Mouse (Mus musculus) ZHBTc4 (cell line): ENCODE measurements around the gene Hectd4.

Source experiments
- DNase-seq: peaks from one replicate; pipeline ENCODE4 v3.0.0-alpha.2; 2011; ENCODE audit warnings: low read depth, low spot score

Gene Hectd4

DNA sequence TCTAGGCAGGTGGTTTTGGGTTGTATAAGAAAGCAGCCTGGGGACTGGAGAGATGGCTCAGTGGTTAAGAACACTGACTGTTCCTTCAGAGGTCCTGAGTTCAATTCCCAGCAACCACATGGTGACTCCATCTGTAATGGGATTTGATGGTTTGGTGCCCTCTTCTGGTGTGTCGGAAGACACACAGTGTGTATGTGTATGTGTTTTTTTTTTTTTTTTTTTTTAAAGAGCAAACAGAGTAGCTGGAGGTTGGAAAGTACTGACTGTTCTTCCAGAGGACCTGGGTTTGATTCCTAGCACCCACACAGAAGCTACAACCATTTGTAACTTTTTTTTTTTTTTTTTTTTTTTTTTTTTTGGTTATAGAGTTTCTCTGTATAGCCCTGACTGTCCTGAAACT, 12.8 kb downstream of the Hectd4 start:
- DNase-seq = no peak

DNA sequence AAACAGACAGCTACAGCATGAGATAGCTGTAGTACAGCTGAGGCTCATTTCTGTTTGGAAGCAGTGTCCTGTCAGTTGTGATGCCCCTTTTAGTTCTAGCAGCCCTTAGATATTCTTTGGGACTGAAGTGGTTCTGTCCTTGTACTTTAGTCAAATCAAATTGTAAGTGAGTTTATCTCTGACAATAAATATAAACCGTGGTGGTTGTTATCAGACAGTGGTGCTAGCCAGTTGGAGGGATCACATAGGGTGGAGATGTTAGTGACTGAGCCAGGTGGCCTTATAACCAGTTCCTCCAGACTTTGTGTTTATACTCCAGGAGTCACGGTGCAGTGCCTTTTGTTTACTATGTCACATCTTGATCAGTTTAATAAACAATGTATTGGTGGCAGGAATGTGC, 13.7 kb downstream of the Hectd4 start:
- no peak for DNase-seq

DNA sequence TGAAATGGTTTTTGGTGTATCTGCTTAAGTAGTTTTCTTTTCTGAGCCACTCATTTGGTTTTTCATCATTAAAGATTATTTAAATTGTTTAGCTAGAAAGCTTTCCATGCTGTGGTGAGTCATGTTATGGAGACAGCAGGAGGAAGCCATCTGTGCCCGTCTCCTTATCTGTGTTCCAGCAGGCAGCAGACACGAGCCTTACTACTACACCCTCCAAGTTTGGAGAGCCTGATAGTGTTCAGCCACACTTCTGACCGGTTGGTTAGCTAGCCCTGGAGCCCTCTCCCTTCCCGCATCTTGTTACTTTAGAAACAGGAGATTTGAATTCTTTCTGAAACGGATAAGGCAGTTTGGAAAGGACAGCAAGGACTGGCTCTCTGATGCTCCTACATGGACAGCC, 16.2 kb downstream of the Hectd4 start:
- DNase-seq = no peak

DNA sequence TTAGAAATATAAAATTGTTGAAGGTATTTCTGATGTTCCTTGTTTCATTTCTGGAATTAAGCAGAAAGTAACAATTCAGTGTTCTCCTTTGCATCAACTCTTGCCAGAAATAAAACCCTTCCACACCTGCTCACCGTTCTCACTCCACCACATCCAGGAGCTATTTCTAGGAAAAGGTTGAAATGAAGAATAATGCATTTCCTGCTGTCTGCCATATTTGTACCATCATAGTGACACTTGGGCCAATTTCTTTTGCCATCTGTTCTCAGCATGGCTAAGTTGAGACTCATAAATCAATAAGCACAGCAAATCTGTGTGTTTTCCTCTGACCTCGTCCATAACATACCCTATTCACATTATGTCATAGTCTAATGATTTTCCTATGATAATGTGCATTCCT, 18.2 kb downstream of the Hectd4 start:
- no peak for DNase-seq

DNA sequence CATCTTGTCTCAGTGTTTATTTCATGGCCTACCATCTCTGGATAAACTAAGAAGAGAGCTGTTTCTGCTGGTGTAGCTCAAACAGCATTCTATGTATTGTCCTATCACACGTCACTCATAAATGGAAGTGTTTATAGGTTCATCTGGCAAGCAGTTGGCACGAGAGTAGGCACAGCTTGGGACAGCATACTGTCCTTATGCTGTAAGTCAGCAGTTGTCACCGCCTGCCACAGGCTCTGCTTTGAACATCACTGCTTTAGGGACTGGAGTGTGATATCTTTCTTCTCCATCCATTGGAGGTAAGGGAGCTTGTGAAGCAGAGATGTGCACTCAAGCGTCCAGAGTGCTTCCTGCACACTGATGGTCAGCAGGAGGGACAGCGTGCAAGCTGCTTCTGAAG, 19.8 kb downstream of the Hectd4 start:
- no peak for DNase-seq

DNA sequence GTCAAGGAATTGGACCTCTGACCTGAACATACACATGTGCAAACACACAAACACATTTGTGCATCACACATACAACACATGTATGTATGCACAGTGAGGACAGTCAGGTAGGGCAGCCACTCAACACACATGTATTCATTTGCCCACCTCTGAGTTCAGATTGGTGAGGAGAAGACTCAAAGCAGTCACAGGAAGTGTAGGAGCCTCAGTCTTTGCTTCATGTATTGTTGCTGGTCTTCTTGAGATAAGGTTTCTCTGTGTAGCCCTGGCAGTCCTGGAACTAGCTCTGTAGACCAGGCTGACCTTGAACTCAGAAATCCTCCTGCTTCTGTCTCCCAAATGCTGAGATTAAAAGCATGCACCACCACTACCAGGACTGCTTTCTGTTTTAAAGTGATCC, 21.2 kb downstream of the Hectd4 start:
- DNase-seq = no peak

DNA sequence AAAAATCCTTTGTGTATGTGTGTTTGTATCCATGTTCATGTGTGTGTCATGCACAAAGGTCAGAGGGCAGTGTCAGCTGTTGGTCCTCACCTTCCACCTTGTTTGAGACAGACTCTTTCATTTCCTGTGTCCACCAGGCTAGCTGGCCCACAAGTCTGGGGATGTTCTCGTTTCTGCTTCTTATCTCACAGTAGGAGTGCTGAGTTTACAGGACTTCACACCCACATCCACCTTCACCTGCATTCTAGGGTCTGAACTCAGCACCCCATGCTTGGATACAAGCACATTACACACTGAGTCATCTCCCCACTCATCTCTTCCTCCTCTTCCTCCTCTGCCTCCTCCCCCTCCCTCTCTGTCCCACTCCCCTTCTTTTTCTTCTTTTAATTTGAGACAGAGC, 22.2 kb downstream of the Hectd4 start:
- DNase-seq = no peak

DNA sequence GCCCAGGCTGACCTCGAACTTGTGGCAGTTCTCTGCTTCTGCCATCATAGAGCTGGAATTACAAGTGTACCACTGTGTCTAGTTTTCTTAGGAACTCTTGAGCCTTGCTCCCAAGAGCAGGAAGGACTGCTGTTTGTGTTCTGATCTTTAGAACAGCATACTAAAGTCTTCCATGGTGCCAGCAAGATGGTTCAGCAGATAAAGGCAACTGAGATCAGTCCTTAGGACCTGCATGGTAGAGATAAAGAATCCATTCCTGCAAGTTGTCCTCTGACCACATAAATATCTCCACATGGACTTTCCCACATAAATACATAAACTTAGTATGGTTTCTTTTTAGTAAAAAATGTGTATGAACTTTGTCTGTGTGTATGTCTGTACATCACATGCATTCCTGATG, 22.7 kb downstream of the Hectd4 start:
- DNase-seq = no peak

DNA sequence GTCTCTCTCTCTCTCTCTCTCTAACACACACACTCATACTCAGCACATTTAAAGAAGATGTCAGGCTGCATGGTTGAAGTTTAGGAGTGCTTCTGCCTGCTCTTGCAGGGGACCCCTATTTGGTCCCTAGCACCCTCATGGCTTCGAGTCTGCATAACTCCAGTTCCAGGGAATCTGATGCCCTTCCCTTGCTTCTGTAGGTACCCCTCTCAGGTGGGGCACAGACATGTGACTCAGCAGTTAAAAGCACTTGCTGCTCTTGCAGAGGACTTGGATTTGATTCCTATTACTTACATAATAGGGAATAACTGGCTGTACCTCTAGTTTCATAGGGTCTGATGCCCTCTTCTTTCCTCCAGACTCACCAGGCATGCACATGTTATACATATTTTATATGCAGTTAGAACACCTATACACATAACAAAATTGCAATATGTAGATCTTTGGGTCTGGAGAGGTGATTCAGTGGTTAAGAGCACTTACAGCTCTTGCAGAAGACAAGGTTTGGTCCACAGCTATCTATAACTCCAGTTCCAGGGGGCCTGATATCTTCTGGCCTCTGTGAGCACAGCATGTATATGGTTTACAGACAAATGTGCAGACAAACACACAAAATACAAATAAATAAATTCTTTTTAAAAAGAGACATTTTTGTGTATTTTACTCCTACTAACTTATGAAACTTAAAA, 23.8 kb downstream of the Hectd4 start:
- DNase-seq = no peak

DNA sequence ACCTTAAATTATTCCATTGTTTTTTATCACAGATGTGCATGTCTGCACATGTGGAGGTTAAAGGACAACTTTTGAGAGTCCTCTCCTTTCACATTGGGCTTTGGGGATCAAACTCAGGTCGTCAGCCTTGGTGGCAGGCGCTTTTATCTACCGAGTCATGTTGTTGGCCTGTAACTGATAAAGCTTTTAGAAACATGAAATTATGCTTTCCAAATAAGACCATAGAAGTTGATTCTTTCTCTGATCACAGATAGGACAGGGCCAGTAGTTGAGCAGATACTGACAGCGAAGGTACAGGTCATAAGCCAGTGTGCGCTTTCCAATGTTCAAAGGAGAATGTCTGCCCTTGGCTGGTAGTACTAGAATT, 24.3 kb downstream of the Hectd4 start:
- no peak for DNase-seq

DNA sequence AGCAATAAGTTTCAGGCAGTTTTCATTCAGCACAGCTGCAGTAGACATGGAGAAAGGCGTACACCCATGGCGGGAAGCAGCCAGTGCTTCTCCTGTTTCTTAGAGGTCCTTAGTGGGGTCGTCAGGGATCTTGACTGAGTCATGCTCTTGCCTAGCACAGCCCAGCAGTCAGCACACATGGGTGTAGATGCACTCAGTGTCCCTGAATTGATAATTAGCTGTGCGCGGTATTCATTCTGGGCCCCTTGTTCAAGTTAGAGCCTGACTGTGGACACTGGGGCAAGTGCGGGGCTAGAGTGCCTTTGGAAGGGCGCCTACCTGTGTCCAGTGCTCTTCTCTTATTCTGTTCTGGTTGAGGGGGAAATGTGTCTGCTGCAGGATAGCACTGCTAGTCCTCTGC, 25.2 kb downstream of the Hectd4 start:
- no peak for DNase-seq

DNA sequence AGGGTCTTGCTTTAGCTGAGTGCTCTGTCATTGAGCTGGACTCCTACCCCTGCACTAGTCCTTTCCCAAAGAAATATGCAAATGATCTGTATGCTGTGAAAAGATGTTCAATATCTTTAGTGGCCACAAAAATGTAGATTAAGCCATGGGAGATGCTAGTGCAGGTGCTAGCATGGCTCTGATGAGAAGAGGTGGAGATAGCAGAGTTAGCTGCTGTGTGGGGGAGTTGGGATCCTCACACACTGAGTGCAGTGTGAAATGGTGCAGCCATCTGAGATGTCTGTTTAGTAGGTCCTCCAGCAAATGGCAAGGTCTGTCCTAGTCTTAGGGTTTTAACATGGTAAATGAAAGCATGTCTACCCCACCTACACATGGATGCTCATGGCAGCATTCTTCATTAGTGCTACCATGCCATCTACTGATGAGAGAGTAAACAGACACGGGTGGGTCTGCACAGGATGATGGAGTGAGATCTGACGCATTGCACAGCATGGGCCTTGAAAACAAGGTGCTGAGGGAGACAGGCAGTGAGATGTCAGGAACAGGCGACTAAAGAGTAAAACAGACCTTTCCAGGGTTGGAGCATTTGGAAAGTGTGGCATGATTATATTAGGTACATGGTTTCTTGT, 28.9 kb downstream of the Hectd4 start:
- DNase-seq = no peak

DNA sequence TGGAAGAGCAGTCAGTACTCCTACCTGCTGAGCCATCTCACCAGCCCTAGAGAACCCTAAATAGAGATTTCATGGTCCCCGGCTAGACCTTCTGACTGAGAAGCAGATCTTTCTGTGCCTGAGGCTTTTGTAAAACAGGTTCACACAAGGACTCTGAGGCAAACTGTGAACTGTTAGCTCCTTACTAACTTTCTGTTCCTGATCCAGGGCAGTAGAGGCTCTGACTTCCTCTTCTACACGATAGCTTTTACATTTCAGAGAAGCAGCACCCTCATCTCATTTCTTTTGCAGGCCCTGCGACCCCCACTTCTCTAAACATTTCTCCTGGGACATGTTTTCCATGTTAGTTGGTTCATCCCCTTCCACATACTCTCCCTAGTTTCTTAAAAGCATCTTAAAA, 29.7 kb downstream of the Hectd4 start:
- no peak for DNase-seq

DNA sequence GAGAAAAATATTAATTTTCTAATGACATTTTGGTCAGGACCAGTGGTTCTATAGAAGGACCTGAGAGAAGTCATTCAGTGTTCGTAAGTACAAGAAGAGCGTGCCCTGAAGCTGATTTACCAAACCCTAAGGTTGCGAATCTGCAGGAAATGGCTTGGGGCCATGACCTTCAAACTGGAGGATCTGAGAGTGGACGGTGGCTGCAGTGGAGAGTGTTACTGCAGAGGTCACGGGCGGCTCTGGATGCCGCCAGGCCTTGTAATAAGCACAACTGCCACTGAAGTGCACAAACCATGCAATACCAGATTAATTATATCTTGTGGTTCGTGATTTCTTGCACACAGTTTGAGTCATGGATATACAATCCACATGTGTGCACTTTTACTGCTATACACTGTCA, 31.8 kb downstream of the Hectd4 start:
- peak; percentile 7 for DNase-seq

DNA sequence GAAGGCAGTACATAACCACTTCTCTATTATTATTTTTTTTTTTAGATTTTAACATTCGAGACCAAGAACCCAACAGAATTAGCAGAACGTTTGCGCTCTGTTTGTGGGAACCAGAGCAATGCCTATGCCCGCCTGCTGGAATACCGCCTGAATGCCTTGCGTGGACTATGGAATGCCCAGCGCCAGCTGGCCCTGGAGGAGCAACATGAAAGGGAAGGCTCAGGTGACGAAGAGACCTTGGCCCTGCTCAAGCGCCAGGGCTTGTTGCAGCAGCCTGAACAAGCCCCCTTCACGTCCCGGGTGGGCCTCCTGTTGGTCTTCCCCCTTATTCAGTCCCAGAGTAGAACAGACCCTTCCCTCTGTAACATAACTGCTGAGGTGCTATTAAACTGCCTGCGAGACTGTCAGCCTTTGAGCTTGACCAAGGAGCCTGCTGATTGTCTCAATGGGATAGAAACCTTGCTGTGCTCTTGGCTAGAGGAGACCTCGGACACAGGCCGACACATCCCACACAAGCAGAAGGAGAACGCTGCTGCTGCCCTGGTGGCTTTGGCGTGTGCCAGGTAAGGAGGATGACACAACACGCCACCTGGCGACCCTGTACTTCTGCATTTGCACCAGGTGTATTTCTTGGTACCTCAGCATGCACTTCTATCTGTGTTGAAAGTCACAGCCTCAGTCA, 33.9 kb downstream of the Hectd4 start:
- DNase-seq = no peak

DNA sequence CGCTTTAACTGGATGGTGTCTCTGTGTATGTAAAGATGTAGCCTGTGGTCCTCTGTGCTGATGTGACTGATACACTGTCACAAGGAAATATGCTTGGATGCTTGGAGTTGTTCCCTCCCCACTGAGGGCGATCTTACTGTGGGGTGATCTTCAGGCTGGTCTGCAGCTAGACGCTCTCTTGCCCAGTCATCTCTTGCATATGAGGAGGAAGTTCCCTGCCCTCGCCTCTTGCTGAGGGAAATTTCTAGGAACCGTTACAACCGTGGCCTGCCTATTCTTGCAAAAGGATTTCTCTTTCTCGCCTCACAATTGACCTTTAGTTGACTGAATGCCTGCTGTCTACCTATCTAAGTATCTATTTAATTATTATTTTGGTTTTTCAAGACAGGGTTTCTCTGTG, 35.0 kb downstream of the Hectd4 start:
- DNase-seq = no peak

DNA sequence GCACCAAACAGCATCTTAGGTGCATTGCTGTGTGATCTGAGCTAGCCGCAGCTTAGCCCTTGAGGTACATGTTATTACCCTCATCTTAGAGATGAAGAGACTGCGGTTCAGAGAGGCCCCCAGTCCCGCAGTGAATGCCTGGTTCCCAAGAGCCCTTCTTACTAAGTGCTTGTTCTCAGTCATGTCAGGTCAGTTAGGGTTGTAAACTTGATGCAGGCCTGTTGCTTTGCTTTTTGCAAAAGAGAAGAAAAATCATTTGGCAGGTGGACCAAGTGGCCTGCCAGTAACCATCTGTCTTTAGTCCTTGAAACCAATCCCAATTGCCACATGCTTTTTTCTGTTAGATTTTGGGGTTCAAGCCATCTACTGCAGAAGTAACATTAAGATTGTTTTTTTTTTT, 41.8 kb downstream of the Hectd4 start:
- no peak for DNase-seq

DNA sequence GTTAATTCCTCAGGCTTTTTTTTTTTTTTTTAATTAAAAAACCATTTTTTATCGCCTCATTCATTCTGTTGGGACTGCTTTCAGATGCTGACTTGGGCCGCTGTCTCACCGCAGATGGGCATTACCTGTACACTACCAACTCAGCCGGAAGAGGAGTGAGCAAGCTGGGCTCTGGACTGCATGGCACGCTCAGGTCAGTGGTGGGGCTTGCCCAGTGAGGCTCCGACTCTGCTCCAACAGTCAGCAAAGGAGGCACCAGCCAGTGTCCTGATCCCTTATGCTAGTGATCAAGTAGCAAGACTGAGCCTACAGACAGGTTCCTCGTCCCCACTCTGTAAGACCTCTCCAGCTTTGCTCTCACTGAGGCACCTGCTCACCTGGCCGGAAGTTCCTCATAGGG, 42.4 kb downstream of the Hectd4 start:
- no peak for DNase-seq

DNA sequence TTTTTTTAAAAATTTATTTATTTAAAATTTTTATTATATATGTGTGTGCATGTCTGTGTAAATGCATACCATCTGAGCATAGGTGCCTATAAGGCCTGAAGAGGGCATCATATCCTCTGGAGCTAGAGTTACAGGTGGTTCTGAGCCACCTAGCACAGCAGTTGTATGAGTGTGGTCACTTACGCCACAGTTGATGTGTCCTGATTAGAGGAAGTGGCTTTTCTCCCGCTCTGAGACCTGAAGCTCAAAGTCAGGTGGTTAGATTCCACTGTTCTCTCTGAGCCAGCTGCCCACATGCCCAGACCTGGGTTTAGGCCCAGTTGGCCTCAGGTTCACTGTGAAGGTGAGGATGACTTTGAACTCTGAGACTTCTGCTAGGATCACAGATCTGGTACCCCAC, 44.6 kb downstream of the Hectd4 start:
- no peak for DNase-seq

DNA sequence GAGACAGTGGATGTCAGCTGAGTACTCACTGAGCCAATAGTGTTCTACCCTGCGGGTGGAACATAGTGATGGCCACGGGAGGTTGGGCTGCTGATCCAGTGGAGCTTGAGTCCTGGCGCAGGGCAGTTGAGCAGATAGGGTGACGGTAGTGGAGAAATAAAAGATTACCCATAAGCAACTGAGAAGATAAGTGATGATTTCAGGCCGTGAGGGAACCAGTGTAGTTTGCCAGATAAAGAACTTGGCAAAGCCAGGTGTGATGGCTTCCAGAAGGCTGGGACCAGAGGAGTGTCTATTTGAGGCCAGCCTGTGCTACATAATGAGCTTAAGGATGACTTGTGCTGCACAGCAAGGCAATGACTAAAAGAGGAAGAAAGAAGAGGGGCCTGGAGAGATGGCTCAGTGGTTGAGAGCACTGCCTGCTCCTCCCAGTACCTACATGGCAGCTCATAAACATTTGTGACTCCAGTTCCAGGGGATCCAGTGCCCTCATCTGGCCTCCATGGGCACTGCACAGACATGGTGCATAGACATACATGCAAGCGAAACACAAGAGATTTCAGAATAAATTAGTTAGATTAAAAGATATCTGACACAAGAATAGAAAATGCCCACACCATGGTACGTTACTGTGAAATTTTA, 46.8 kb downstream of the Hectd4 start:
- peak; percentile 46 for DNase-seq

DNA sequence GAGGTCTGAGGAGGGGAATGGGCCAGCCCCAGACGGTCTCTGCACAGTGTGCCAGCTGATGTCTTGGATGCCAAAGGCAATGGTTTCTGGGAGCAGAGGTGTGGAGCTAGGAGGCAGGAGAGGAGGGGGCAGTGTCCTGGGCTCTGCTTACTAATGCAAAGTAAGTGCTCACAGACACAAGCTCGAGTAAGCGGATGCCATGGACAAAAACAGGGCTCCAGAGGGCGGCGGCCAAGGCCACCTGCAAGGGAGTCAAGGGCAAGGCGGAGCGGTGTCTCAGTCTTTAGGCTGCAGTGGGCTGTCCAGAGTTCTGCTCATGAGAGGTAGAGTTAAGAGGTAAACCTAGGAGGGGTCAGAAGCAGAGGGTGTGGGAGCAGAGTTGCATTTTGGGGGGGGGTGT, 51.0 kb downstream of the Hectd4 start:
- peak; percentile 70 for DNase-seq

DNA sequence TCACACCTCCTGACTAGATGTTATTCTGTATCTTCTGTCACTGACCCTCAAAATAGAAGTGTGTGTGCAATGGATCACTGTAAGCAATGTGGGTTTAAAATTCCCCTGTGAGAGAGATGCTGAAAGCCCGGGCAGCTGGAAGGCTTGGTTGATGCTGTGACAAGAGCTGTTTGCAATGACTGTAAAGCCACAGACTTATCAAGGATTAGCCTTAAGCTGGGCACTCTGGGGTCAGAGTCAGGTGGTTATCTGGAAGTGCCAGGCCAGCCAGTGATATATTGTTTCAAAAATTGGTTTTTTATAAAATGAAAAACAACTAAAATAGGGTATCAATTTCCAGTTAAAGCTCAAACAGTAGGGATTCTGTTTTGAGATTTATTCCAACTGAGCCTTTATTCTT, 56.8 kb downstream of the Hectd4 start:
- no peak for DNase-seq

DNA sequence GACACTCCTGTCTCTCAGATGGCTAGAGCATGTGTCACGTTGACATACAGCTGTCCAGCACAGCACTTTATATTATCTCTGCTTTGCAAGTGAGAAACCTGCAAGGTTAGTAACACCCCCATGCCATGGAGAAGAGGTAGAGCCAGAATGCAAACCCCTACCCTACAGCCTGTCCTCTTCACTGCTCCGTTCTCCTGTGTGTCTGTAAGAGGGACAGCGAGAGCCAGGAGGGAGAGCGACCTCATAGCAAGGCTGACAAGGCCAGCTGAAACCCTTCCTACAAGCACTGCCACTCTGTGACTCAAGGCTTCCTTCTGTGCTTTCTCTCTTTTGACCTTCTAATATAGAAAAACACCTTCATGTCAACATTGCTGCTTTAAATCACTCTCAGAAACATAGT, 60.4 kb downstream of the Hectd4 start:
- DNase-seq = no peak
